Mouse (Mus musculus): Measurements from ENCODE around the gene Arr3. TPM values are rescaled to one million over a fixed set of nuclear protein-coding genes. Genes with fewer than 3 reads are reported as not detected.
A peak's percentile ranks its signal among the peaks of the same experiment; 100 is the strongest.

Arr3 gene
- polyA plus RNA-seq, 1 experiment from 2014 or later = not detected

DNA sequence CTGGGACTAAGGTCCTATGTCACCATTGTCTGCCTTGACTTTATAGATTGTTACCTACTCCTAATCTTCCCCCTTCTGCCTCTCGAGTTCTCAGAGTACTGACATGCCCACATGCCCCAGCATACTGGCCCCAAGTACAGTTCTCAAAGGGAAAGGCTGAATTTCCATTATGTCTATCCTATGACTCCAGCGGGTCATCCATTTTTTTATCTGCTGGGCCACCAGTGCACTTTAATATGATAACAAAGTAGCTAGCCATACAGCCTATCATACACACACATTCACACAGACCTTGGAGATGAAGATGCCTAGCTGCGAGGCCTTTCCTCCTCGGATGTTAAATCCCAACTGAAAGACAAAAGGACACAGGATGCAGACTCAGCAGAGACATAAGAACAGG lies 18.9 kb downstream of the Arr3 start:
- Histone ChIP-seq H3K27me3 (ENCODE audit: control insufficient read depth, insufficient read depth, low read length) (no peaks in the 10 kb centered on the region), H3K36me3 (ENCODE audit: control insufficient read depth, insufficient read depth, low read length) (no peaks in the 10 kb centered on the region), H3K4me1 (replicated peaks; ENCODE audit: control insufficient read depth, insufficient read depth, low read length) (no peaks in the 10 kb centered on the region), H3K4me3 (ENCODE audit: low read depth, low read length) (no peak overlapping the region), H3K9ac (ENCODE audit: low read length) (no peak overlapping the region), H3K4me2 (ENCODE audit: low read depth, low read length, severe bottlenecking) (no peak overlapping the region), H3K27ac (ENCODE audit: low read depth, low read length) (no peak overlapping the region), H3K9me3 (ENCODE audit: control insufficient read depth, low read length) (no peaks in the 10 kb centered on the region)
- DNase-seq (ENCODE audit: low spot score) (no peak), ATAC-seq (replicated peaks; ENCODE audit: low FRiP score) (no peak)
- WGBS = 88% methylated on average over 4 of the region's 4 CpGs

DNA sequence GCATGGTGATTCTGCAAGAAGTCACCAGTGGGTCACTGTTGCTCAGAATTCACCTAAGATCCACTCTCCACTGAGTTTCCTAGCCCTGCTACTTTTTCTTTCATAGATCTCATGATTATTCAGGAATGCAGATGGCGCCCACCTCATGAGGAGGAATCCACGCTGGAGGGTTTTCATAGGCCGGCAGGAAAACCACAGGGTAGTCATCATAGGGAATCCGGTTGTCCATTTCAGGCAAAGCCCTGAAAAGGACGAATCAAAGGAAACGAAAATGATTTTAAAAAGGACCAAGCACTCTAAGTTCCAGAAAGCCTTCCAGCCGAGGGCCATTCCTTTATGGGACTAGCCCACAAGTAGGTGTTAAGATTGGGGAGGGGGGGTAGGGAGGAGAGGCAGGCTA lies 19.8 kb downstream of the Arr3 start:
- no peak overlapping the region for H3K27ac ChIP-seq (ENCODE audit: low read depth, low read length)

DNA sequence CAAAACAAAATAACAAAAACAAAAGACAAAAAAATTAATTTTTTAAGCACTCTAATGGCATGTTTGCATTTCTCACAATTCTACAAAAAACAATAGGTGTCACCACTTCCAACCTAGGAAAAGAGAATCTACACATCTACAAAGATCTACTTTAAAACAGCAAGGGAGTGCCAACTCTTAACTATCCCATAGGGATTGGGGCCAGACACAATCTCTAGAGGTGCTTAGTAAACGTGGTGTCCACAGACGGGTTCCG lies 20.2 kb downstream of the Arr3 start, which contains the start of gene Kif4:
Gene Kif4, plus strand, starts transcription at position 192 of the 256 bp plus-strand sequence.
- 33% methylated on average over 3 of the region's 3 CpGs for WGBS

More for the DNA sequence above, 19.8 kb downstream of the Arr3 start:
- Histone ChIP-seq H3K27me3 (ENCODE audit: control insufficient read depth, insufficient read depth, low read length) (no peaks in the 10 kb centered on the region), H3K9ac (ENCODE audit: low read length) (peak overlapping the region; percentile 54; the same call in 1 of the 2 replicates), H3K36me3 (ENCODE audit: control insufficient read depth, insufficient read depth, low read length) (no peaks in the 10 kb centered on the region), H3K4me2 (ENCODE audit: low read depth, low read length, severe bottlenecking) (peak overlapping the region; percentile 51; the same call in 1 of the 2 replicates), H3K4me3 (ENCODE audit: low read depth, low read length) (peak overlapping the region; percentile 59), H3K4me1 (replicated peaks; ENCODE audit: control insufficient read depth, insufficient read depth, low read length) (no peaks in the 10 kb centered on the region), H3K9me3 (ENCODE audit: control insufficient read depth, low read length) (no peaks in the 10 kb centered on the region)
- DNase-seq (ENCODE audit: low spot score) (no peak), ATAC-seq (replicated peaks; ENCODE audit: low FRiP score) (no peak; the same call in 1 of the 2 replicates)
- WGBS = 50% methylated on average over 7 of the region's 7 CpGs

DNA sequence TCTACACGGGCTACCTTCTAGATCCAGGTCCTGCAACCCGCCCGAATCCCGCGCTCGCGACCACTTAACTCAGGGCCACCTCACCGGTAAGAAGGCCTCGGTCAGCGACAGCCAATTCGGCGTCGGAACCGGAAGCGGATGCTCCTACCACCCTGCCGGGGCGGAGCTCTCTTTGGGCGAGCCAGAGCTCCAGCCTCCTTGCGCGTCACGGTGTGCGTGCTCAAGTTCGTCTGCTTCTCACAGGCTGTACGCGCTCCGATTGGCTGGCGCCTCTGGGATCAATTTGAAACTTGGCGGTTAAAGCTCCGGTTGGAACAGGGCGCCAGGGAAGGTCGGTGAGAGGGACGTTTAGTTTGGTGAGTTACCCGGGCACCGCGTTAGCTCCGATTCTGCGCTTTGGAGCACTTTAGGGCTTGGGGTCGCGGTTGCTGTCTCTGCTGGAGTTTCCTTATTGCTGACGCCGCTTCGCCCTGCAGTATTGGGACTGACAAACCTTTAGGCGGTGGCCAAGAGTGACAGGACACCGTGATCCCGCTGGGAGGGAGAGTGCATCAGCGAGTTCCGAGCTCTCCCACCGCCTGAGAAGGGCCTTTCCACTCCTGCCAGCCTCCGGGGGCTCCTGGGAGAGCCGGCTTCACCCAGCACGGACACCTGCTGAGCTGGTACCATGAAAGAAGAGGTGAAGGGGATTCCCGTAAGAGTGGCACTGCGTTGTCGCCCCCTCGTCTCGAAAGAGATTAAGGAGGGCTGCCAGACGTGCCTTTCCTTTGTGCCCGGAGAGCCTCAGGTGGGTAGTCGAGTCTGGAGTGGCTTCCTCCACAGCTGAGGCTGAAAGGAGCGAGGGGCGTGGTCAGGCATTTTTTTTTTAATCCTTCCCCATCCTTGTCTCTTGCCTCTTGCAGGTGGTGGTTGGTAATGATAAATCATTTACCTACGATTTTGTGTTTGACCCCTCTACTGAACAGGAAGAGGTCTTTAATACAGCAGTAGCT lies 20.8 kb downstream of the Arr3 start, which contains the start of gene Pdzd11:
Gene Pdzd11, minus strand, starts transcription at position 767 of the 992 bp plus-strand sequence.
- Histone ChIP-seq H3K4me1 (replicated peaks; ENCODE audit: control insufficient read depth, insufficient read depth, low read length) (no peaks in the 10 kb centered on the region), H3K27me3 (ENCODE audit: control insufficient read depth, insufficient read depth, low read length) (no peaks in the 10 kb centered on the region), H3K36me3 (ENCODE audit: control insufficient read depth, insufficient read depth, low read length) (no peaks in the 10 kb centered on the region), H3K27ac (ENCODE audit: low read depth, low read length) (peak within 1 kb of the TSS; percentile 83), H3K4me3 (ENCODE audit: low read depth, low read length) (peak within 1 kb of the TSS; percentile 59), H3K9ac (ENCODE audit: low read length) (peak within 1 kb of the TSS; percentile 78), H3K9me3 (ENCODE audit: control insufficient read depth, low read length) (no peaks in the 10 kb centered on the region), H3K4me2 (ENCODE audit: low read depth, low read length, severe bottlenecking) (peak within 1 kb of the TSS; percentile 53)
- ATAC-seq (replicated peaks; ENCODE audit: low FRiP score) (peak; percentile 99), DNase-seq (ENCODE audit: low spot score) (peak; percentile 92)
- WGBS = 21% methylated on average over 58 of the region's 62 CpGs

More for the DNA sequence above, 20.2 kb downstream of the Arr3 start, which contains the start of gene Kif4:
- H3K36me3 ChIP-seq (ENCODE audit: control insufficient read depth, insufficient read depth, low read length) = no peaks in the 10 kb centered on the region
- no peaks in the 10 kb centered on the region for H3K4me1 ChIP-seq (replicated peaks; ENCODE audit: control insufficient read depth, insufficient read depth, low read length)
- no peak for DNase-seq (ENCODE audit: low spot score)
- H3K27me3 ChIP-seq (ENCODE audit: control insufficient read depth, insufficient read depth, low read length) = no peaks in the 10 kb centered on the region
- no peak for ATAC-seq (replicated peaks; ENCODE audit: low FRiP score)
- no peaks in the 10 kb centered on the region for H3K9me3 ChIP-seq (ENCODE audit: control insufficient read depth, low read length)
- peak within 1 kb of the TSS; percentile 78 for H3K9ac ChIP-seq (ENCODE audit: low read length)
- peak within 1 kb of the TSS; percentile 59 for H3K4me3 ChIP-seq (ENCODE audit: low read depth, low read length)
- peak within 1 kb of the TSS; percentile 53 for H3K4me2 ChIP-seq (ENCODE audit: low read depth, low read length, severe bottlenecking)
- peak within 1 kb of the TSS; percentile 83 for H3K27ac ChIP-seq (ENCODE audit: low read depth, low read length)

- no peak overlapping the region for H3K27ac ChIP-seq (ENCODE audit: low read depth, low read length)
- ATAC-seq (replicated peaks; ENCODE audit: low FRiP score) (no peak), DNase-seq (ENCODE audit: low spot score) (no peak)
- no peak overlapping the region for H3K9ac ChIP-seq (ENCODE audit: low read length)
- H3K36me3 ChIP-seq (ENCODE audit: control insufficient read depth, insufficient read depth, low read length) = no peaks in the 10 kb centered on the region
- no peak overlapping the region for H3K4me2 ChIP-seq (ENCODE audit: low read depth, low read length, severe bottlenecking)
- H3K9me3 ChIP-seq (ENCODE audit: control insufficient read depth, low read length) = no peaks in the 10 kb centered on the region
- H3K27me3 ChIP-seq (ENCODE audit: control insufficient read depth, insufficient read depth, low read length) = no peaks in the 10 kb centered on the region
- no peak overlapping the region for H3K4me3 ChIP-seq (ENCODE audit: low read depth, low read length)
- WGBS = 92% methylated on average over 2 of the region's 2 CpGs
- no peaks in the 10 kb centered on the region for H3K4me1 ChIP-seq (replicated peaks; ENCODE audit: control insufficient read depth, insufficient read depth, low read length)
Observed at GRCm38 (mm10) chrX:100629076-100629475, 23.8 kb downstream of the Arr3 start.

DNA sequence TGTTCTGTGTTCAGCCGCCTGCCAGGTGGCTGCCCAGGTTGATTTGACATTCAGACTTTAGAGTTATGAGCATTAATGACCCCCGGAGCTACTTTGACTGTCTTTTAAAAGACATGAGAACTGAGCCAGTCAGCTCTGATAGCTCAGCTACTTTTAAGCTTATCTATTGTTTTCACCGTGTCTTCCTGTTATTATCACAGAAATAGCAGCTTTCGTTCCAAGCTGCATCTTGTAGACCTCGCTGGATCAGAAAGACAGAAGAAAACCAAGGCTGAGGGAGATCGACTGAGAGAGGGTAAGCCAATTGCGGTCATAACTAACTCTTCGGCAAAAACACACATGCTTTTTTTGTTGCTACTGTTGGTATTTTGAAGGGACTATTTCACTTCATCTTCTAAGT lies 33.2 kb downstream of the Arr3 start:
- Histone ChIP-seq H3K4me3 (ENCODE audit: low read depth, low read length) (no peak overlapping the region), H3K27ac (ENCODE audit: low read depth, low read length) (no peak overlapping the region), H3K9ac (ENCODE audit: low read length) (no peak overlapping the region), H3K4me1 (replicated peaks; ENCODE audit: control insufficient read depth, insufficient read depth, low read length) (no peaks in the 10 kb centered on the region), H3K27me3 (ENCODE audit: control insufficient read depth, insufficient read depth, low read length) (no peaks in the 10 kb centered on the region), H3K4me2 (ENCODE audit: low read depth, low read length, severe bottlenecking) (no peak overlapping the region), H3K9me3 (ENCODE audit: control insufficient read depth, low read length) (no peaks in the 10 kb centered on the region), H3K36me3 (ENCODE audit: control insufficient read depth, insufficient read depth, low read length) (no peaks in the 10 kb centered on the region)
- ATAC-seq (replicated peaks; ENCODE audit: low FRiP score) = no peak
- WGBS = 93% methylated on average over 8 of the region's 8 CpGs
- DNase-seq (ENCODE audit: low spot score) = no peak

DNA sequence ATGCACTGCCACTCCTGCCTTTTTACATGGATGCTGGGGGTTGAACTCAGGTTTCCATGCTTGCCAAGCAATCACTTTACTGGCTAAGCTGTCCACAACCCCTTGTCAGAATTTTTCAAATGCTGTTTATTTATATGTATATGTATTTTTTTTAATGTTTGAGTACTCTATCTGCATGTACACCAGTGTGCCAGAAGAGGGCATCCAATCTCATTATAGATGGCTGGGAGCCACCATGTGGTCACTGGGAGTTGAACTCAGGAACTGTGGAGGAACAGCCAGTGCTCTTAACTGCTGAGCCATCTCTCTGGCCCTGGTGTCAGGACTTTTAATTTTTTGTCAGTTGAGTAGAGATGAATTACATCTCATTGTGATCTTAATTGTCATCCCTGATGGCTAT lies 47.6 kb downstream of the Arr3 start:
- H3K27ac ChIP-seq (ENCODE audit: low read depth, low read length) = no peak overlapping the region
- H3K4me2 ChIP-seq (ENCODE audit: low read depth, low read length, severe bottlenecking) = no peak overlapping the region
- H3K4me3 ChIP-seq (ENCODE audit: low read depth, low read length) = no peak overlapping the region
- no peak overlapping the region for H3K9ac ChIP-seq (ENCODE audit: low read length)
- H3K36me3 ChIP-seq (ENCODE audit: control insufficient read depth, insufficient read depth, low read length) = no peaks in the 10 kb centered on the region
- H3K9me3 ChIP-seq (ENCODE audit: control insufficient read depth, low read length) = no peaks in the 10 kb centered on the region
- ATAC-seq (replicated peaks; ENCODE audit: low FRiP score) = no peak
- no peaks in the 10 kb centered on the region for H3K4me1 ChIP-seq (replicated peaks; ENCODE audit: control insufficient read depth, insufficient read depth, low read length)
- no peak for DNase-seq (ENCODE audit: low spot score)
- H3K27me3 ChIP-seq (ENCODE audit: control insufficient read depth, insufficient read depth, low read length) = no peaks in the 10 kb centered on the region

- no peaks in the 10 kb centered on the region; the same call in 1 of the 2 replicates for H3K27me3 ChIP-seq (ENCODE audit: control insufficient read depth, insufficient read depth, low read length)
- ATAC-seq (replicated peaks; ENCODE audit: low FRiP score) = no peak
Observed at GRCm38 (mm10) chrX:100664825-100665224, 59.5 kb downstream of the Arr3 start.

More at GRCm38 (mm10) chrX:100664825-100665224, 59.5 kb downstream of the Arr3 start:
- 92% methylated on average over 2 of the region's 2 CpGs for WGBS
- no peaks in the 10 kb centered on the region for H3K9me3 ChIP-seq (ENCODE audit: control insufficient read depth, low read length)
- H3K9ac ChIP-seq (ENCODE audit: low read length) = no peak overlapping the region
- no peaks in the 10 kb centered on the region for H3K4me1 ChIP-seq (replicated peaks; ENCODE audit: control insufficient read depth, insufficient read depth, low read length)
- H3K4me2 ChIP-seq (ENCODE audit: low read depth, low read length, severe bottlenecking) = no peak overlapping the region
- no peak overlapping the region for H3K4me3 ChIP-seq (ENCODE audit: low read depth, low read length)
- no peaks in the 10 kb centered on the region for H3K36me3 ChIP-seq (ENCODE audit: control insufficient read depth, insufficient read depth, low read length)
- no peak overlapping the region for H3K27ac ChIP-seq (ENCODE audit: low read depth, low read length)
- DNase-seq (ENCODE audit: low spot score) = no peak

Measured in forebrain, embryonic 11.5 days (tissue).